Mouse (Mus musculus): Measurements from ENCODE around the gene Asic2.

Asic2 gene

DNA sequence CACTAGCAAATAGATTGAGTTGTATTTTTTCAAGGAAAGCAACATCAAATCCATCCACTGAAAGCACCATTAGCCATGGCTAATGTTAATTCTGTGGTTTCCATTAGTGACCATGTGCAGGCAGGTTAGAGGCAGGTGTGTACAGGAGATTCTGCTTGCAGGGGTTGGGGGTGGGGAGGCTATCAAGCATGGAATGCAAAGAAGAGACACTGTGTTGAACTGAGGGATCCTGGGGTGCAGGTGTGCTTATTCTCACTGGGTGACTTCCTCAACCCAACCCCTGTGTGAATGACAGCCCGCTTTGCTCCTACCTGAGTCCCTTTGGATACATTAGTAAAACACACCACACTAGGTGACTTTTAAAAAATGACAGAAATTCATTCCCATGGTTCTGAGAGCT lies 20.2 kb downstream of the Asic2 start:
- no peak for DNase-seq

GRCm38 (mm10) chr11:81942167-81942566 lies 26.1 kb downstream of the Asic2 start:
- no peak for DNase-seq

- no peak for DNase-seq
Observed at GRCm38 (mm10) chr11:81940988-81941387, 27.3 kb downstream of the Asic2 start.

DNA sequence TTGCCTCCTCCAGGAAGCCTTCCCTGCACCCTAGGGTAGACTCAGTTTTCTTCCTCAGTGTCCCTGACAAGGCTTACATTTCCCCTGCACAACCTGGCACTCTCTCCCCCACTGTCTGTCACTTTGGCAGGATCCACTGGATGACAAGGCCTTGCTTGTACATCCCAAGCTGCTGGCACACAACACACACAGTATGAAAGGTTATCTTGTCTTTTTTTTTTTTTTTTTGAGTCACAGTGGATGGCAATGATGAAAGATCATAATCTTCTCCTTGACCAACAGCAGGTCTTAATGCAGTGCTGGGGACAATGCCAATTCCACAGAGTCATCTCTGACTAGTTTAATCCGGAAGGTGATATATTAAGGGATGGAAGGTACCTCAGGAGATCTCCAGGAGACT lies 30.7 kb downstream of the Asic2 start:
- no peak for DNase-seq

DNA sequence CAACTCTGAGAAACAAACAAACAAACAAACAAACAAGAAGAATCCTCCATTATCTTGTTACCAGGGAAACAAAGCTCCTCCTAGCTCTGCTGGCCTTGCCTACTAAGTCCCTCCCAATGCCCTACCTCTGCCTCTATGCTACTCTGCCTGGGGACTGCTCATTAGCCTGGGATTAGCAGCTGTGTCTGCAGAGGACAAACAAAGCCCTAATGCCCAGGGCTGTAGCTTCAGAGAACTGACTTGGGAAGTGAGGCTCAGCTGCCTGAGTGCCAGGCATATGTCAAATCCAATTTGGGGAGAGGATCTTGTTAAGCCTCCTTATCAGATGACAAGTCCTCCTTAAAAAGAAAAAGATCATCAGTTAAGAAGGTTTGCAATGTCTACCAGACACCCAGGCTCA lies 41.9 kb downstream of the Asic2 start:
- DNase-seq: no peak

DNA sequence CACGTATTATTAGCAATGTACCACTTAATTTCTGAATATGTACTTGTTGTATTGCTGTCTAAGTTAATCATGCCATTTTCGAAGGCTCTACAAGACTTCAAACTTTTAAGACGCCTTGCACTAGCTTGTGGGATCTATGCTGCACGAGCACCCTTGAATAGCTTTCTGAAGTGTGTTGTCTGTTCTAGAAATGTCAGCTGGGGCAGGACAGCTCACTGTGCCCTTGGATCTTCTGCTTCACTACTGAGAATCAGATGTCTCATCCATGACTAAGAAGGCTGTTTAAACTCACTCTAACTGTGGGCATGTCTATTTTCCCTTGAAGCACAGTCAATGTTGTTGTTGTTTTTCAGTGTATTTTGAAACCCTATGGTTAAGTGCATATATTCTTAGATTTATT lies 44.6 kb downstream of the Asic2 start:
- no peak for DNase-seq

- no peak for DNase-seq
Observed at GRCm38 (mm10) chr11:81923096-81923495, 45.2 kb downstream of the Asic2 start.

GRCm38 (mm10) chr11:81915501-81915900 lies 52.8 kb downstream of the Asic2 start:
- no peak for DNase-seq

- no peak for DNase-seq
Observed at GRCm38 (mm10) chr11:81913071-81913470, 55.2 kb downstream of the Asic2 start.

- no peak for DNase-seq
Observed at GRCm38 (mm10) chr11:81909397-81909894, 58.8 kb downstream of the Asic2 start.

DNA sequence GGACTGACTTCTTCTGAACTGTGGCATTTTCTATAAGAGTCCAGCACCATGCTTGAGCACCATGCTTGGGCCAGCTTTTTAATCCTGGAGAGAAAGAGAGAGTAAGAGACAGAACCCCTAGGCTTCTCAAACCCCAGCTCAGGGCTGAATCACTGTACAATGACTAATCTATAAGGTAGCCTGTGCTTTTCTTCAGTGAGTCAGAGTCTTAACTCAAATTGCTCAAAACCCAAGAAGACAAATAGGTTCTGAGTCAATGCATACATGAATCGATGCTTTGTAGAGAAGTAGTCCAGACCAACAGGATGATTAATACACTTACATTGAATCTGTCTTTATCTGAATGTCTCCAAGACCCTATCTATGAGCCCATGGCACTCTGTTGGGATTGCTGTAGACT lies 59.5 kb downstream of the Asic2 start:
- DNase-seq: no peak

DNA sequence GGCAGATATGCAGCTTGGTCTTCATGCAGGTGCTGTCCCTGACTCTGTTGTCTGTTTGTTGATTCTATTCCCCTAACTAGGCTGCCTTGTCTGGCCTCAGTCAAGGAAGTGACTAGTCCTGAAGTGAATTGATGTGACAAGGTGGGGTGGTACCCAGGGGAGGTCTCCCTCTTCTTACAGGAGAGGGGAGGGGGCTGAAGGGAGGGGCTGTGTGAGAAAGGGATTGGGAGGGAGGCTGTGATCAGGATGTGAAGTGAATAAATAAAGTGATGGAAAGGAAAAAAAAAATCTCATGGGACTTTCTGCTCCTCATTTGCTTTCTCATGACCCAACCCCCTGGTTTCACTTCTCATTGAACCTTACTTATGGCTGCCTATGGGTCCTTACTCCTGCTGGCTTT lies 65.9 kb downstream of the Asic2 start:
- DNase-seq: no peak

- DNase-seq: peak; percentile 25
Observed at GRCm38 (mm10) chr11:81897547-81898354, 70.5 kb downstream of the Asic2 start.

DNA sequence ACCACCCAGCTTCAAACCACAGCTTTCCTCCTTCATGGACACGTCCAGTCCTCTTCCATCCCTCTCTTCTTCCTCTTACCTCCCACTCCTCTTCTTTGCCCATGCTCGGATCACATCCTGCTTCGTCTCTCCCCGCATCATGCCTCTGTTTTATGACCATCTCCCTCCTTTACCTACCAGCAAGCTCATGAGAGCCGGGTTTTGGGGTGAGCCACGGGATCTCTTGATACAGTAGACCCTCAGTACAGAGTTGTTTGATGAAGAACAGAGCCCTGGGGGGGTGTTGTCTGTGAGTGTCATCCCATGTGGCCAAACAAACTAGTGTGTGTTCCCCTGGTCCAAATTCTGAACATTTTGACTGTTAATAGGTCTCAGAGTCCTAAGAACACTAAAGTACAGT lies 71.7 kb downstream of the Asic2 start:
- no peak for DNase-seq

- no peak for DNase-seq
Observed at GRCm38 (mm10) chr11:81871506-81872213, 96.6 kb downstream of the Asic2 start.

DNA sequence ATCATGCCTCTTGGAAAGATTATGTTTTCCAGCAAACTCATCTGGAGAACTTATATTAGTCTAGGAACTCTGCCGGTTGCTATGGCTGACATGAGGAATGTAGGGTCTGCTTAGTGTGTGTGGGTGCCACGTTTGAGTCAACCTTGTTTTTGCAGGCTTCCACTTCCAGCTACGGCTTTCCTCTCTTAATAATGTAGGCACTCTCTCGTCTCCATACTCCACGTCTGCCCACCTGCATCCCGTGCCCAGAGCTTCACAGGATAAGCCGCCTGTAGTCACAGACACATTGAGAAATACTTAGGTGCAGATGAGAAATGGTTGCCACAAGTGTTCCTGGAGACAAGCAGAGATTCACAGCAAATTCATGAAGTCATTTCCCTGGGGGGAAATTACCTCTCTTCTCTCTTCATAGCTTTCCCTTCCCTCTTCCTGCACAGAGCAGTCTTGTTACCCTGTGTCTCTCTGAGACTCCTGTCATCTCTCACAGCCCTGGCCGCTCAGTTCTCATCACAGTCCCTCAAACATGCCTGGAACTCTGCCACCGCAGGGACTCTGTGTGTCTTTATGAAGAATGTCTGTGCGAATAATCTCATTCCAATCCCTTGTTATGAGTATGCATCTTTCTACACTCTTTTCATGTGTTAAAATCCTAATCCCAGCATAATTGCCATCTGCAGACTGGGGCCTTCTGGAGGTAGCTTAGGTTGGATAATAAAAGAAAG lies 102.4 kb downstream of the Asic2 start:
- peak; percentile 22 for DNase-seq

DNA sequence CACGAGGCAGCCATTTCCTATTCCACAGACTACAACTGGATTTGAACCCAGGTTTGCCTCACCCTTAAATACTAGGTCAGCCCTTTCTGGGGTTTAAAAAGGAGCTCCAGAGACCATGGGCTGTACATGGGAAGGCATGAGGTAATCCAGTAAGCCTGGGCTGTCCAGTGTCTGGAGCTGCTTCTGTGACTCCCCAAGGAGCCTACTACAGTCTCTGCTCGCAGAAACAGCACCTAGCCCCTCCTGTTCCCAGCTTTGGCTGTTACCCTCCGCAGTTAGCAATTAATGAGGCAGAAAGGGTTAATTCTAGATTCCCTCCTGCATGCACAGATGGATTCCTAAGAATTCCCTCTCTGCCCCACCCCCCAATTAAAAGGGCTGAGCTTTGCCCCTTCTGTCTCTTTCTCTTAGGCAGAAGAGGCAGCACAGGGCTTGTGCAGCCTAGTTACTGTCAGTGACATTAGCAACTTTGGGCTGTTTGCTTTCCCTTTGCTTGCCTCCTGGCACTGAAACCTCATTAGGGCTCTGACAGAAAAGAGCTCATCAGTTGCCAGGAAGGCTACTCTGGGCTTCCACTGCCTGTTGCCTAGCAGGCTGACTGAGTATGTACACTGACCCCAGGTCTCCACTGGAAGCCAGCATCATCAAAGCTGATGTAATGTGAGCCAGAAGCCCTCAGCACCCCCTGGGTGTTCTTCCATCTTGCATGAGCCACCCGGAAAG lies 107.8 kb downstream of the Asic2 start, which contains the start of gene 5530401A14Rik:
TSS of gene 5530401A14Rik (plus strand) at position 424 of the 723 bp plus-strand sequence.
- DNase-seq: peak; percentile 19

DNA sequence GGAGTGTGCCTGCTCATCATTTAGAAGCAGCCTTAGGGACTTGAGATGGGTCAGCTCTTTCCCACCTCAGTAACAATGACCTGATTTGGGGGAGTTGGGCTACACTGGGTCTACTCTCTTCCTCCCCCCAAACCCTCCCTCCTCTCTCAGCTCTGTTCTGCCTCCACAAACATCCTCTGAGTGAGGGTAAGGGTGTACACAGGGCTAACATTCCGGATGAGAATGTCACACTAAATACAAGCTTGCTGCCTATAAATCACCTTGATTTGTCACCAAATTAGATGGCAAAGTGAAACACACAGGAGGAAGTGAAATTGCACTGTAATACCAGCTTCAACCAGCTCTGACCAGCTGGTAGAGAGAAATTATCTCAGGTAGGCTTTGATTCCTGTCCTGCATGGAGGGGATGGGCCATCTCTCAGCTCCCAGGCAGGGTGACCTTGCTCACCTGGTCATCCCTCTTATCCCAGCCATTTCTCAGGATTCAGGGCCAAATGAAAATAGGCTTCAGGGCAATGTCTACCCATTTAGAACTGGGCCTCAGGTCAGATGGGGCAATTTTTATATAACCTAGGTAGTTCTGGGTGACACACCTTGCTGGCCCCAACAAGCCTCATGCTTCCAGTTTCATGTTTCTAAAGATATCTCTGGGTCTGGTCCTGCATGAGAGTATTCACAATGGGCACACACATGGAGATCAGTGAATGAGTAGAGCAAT lies 120.3 kb downstream of the Asic2 start:
- no peak for DNase-seq

DNA sequence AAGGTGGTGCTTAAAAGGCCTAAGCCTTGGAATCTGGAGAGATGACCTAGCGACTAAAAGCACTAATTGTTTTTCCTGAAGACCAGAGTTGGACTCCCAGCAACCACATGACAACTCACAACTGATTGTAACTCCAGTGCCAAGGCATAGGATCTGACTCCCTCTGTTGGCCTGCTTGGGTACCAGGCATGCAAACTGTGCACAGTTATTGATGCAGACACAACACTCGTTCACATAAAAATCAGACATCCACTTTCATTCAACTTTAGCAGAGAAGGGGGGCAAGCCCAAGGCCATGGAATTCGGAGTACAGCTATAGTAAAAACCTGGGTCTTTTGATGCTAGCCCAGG lies 122.6 kb downstream of the Asic2 start:
- DNase-seq: no peak

- DNase-seq: no peak
Observed at GRCm38 (mm10) chr11:81845010-81845685, 123.1 kb downstream of the Asic2 start.

DNA sequence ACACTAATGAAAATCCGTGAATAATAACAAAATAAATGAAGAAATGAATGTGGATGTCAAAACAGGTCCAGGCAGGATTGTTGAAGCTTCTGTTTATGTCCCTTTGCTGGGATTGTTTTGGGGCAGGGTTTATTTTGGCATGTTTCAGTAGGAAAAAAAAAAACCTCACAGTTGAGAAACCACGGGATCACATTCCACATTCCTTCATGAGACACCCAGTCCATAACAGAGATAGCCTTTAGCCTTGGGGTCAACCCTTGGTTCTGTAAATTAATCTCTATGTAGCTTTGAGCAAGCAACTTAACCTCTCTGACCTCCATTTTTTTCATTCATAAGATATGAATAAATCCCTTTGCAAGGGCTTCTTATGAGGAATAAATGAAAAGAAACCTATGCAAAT lies 127.3 kb downstream of the Asic2 start:
- DNase-seq: no peak

GRCm38 (mm10) chr11:81838426-81838825 lies 129.8 kb downstream of the Asic2 start:
- DNase-seq: no peak

Data from right cerebral cortex, postnatal 4 days (tissue).